Mouse (Mus musculus): ENCODE measurements around the gene Wfdc13. TPM values are rescaled to one million over a fixed set of nuclear protein-coding genes. Genes with fewer than 3 reads are reported as not detected.

Gene Wfdc13
- polyA plus RNA-seq, 1 experiment from 2014 or later: not detected

DNA sequence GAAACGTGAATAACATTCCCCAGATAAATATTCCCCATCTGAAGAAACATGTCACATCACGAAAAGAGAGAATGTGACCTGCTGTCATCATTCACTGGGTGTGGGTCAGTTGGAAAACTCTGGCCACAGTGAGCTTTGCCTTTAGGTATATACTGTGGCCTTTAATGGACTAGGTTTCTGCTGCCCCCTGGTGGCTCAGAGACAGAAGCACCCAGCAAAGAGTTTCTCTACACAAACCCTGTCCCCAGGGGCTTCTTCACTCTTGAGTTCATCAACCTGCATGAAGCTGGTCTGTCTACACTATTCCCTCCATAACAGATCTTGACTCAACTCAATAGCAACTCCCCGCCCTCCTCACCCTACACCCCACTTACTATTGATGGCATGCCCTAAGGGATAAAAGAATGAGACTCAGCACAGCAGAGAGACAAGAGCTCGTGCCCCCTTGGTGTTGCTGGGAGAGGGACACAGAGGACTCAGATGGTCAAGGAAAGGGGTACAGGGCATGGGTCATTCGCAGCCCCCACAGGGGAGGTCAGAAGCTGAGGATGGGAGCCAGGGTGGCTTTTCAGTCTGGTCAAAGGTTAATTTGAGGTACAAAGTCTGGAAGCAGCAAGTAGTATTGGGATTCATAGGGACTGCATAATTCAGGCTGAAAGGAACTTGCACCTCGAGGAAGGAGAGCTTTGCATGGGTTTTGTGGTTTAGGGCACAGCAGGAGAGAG is 41.1 kb downstream of the Wfdc13 start:
- H3K9me3 ChIP-seq: no peaks in the 10 kb centered on the region
- no peak for ATAC-seq (ENCODE audit: low FRiP score)
- 27% methylated on average over 6 of the region's 6 CpGs for WGBS
- 0 out of 2 replicates have a peak, but pooled peaks cover 8% of the 10 kb centered on the region for H3K27me3 ChIP-seq
- no peak overlapping the region for H3K4me2 ChIP-seq
- no peaks in the 10 kb centered on the region for H3K36me3 ChIP-seq (replicated peaks)
- no peak overlapping the region for H3K27ac ChIP-seq
- H3K9ac ChIP-seq: no peak overlapping the region
- H3K4me3 ChIP-seq (replicated peaks): no peak overlapping the region
- H3K4me1 ChIP-seq: no peaks in the 10 kb centered on the region

DNA sequence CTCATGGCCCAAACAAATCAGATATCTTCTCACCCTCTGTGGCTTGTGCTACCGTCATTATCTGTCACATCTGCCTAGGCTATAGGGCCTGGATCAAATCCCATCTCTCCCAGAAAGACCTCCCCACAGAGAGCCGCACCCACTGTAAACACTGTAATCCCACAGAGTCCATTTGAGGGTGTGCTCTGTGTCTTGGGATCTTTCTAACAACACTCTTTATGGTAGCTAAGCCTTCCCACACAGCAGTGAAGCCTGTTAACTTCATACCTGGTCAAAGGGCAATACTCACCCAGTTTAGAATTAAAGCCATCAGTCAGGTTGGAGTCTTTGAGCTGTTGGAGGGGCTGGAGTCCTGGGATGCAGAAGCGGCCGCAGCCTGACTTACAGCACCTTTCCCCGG is 46.8 kb downstream of the Wfdc13 start:
- 86% methylated on average over 5 of the region's 5 CpGs for WGBS
- Histone ChIP-seq H3K36me3 (replicated peaks) (no peaks in the 10 kb centered on the region), H3K27ac (no peak overlapping the region), H3K4me1 (no peaks in the 10 kb centered on the region), H3K9me3 (no peaks in the 10 kb centered on the region), H3K4me2 (no peak overlapping the region), H3K4me3 (replicated peaks) (no peak overlapping the region), H3K27me3 (peaks cover under 1% of the 10 kb centered on the region; the same call in 1 of the 2 replicates), H3K9ac (no peak overlapping the region)
- ATAC-seq (ENCODE audit: low FRiP score): no peak

DNA sequence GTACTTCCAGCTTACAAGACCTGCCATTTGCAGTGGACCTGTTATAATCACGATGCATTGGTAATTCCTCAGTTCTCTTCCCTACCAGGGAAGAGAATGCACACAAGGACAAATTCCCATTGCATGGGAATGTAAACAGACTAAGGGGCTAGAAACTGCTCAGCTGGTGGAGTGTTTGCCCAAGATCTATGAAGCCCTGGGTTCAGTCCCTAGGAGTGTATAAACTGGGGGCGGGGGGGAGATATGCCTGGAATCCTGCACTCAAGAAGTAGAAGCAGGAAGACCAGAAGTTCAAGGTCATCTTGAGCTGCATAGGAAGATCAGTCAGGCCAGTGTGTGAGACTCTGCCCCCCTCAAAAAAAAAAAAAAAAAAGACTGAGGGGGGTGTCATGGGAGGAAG is 48.4 kb downstream of the Wfdc13 start:
- no peak overlapping the region for H3K4me2 ChIP-seq
- no peak overlapping the region for H3K9ac ChIP-seq
- H3K9me3 ChIP-seq: no peaks in the 10 kb centered on the region
- WGBS: 88% methylated on average over 2 of the region's 2 CpGs
- H3K27ac ChIP-seq: no peak overlapping the region
- H3K4me1 ChIP-seq: no peaks in the 10 kb centered on the region
- H3K27me3 ChIP-seq: no peaks in the 10 kb centered on the region; the same call in 1 of the 2 replicates
- H3K4me3 ChIP-seq (replicated peaks): no peak overlapping the region
- no peaks in the 10 kb centered on the region for H3K36me3 ChIP-seq (replicated peaks)
- no peak for ATAC-seq (ENCODE audit: low FRiP score)

DNA sequence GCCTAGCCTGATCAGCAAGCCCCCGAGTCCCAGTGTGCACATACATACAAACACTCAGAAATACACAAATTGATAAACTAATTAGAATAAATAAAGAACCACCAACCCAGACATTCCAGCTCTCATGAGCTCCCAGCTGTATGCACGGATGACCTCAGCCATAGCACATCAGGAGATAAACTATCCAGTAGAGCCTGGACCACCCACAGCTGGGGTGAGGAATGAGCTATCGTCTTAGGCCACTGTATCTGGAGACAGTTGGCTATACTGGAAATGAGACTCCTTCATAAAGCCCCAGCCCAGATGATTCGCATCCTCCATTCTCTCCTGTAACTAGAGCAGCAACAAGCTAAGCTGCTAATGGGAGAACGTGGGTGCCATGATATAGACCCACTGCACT is 49.9 kb downstream of the Wfdc13 start:
- WGBS: 87% methylated on average over 5 of the region's 5 CpGs
- H3K9ac ChIP-seq: no peak overlapping the region
- H3K4me2 ChIP-seq: no peak overlapping the region
- H3K4me1 ChIP-seq: no peaks in the 10 kb centered on the region
- no peaks in the 10 kb centered on the region for H3K36me3 ChIP-seq (replicated peaks)
- ATAC-seq (ENCODE audit: low FRiP score): no peak
- H3K27ac ChIP-seq: no peak overlapping the region
- no peaks in the 10 kb centered on the region; the same call in 1 of the 2 replicates for H3K27me3 ChIP-seq
- no peak overlapping the region for H3K4me3 ChIP-seq (replicated peaks)
- H3K9me3 ChIP-seq: no peaks in the 10 kb centered on the region

DNA sequence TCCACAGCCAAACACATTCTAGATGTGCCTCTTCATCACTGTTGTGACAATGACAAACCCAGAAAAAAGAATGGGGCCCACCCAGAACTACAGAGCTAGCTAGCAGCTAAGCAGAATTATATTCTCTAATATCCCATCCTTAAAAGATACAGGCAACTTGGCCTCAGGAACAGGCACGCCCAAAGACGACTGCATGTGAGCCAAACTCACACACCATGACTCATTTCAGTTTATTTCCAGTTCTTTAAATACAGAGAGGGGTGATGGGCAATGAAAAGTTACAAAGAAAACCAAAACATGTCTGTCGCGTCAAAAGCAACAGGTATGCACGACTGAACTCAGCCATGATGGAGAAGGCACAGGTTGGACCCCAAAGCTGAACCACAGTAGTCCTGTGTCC is 50.5 kb downstream of the Wfdc13 start:
- no peak overlapping the region for H3K9ac ChIP-seq
- H3K27ac ChIP-seq: no peak overlapping the region
- H3K36me3 ChIP-seq (replicated peaks): no peaks in the 10 kb centered on the region
- H3K4me3 ChIP-seq (replicated peaks): no peak overlapping the region
- ATAC-seq (ENCODE audit: low FRiP score): no peak
- H3K4me2 ChIP-seq: no peak overlapping the region
- H3K27me3 ChIP-seq: no peaks in the 10 kb centered on the region; the same call in 1 of the 2 replicates
- no peaks in the 10 kb centered on the region for H3K9me3 ChIP-seq
- no peaks in the 10 kb centered on the region for H3K4me1 ChIP-seq
- WGBS: 88% methylated on average over 5 of the region's 5 CpGs

Other genes with a start within 250 kb of the Wfdc13 start
- gene Sdc4, start 241.2 kb upstream of the Wfdc13 start, polyA plus RNA-seq (2016; fragmentation: Nextera tagmentation; extraction: Ambion mirVana): 12.1 and 12.6 TPM in 2 replicates
- gene Sys1, start 228.1 kb upstream of the Wfdc13 start, polyA plus RNA-seq (2016; fragmentation: Nextera tagmentation; extraction: Ambion mirVana): 60.5 and 67.4 TPM in 2 replicates
- gene Gm20458, start 224.1 kb upstream of the Wfdc13 start, polyA plus RNA-seq (2016; fragmentation: Nextera tagmentation; extraction: Ambion mirVana): 4.7 and 6.2 TPM in 2 replicates
- not detected in 2 replicates for gene Trp53tg5, start 211.4 kb upstream of the Wfdc13 start, polyA plus RNA-seq (2016; fragmentation: Nextera tagmentation; extraction: Ambion mirVana)
- gene Dbndd2, start 199.0 kb upstream of the Wfdc13 start, polyA plus RNA-seq (2016; fragmentation: Nextera tagmentation; extraction: Ambion mirVana): 4.6 and 4.7 TPM in 2 replicates
- gene Pigt, start 187.6 kb upstream of the Wfdc13 start, polyA plus RNA-seq (2016; fragmentation: Nextera tagmentation; extraction: Ambion mirVana): 43.3 and 45.2 TPM in 2 replicates
- 29.9 and 34.5 TPM in 2 replicates for gene Wfdc2, start 122.7 kb upstream of the Wfdc13 start, polyA plus RNA-seq (2016; fragmentation: Nextera tagmentation; extraction: Ambion mirVana)
- gene Spint3, start 111.6 kb upstream of the Wfdc13 start, polyA plus RNA-seq (2016; fragmentation: Nextera tagmentation; extraction: Ambion mirVana): not detected in 2 replicates
- not detected in 2 replicates for gene Wfdc6a, start 99.7 kb upstream of the Wfdc13 start, polyA plus RNA-seq (2016; fragmentation: Nextera tagmentation; extraction: Ambion mirVana)
- not detected in 2 replicates for gene Eppin, start 91.5 kb upstream of the Wfdc13 start, polyA plus RNA-seq (2016; fragmentation: Nextera tagmentation; extraction: Ambion mirVana)
- gene Wfdc6b, start 71.6 kb upstream of the Wfdc13 start, polyA plus RNA-seq (2016; fragmentation: Nextera tagmentation; extraction: Ambion mirVana): not detected in 2 replicates
- not detected in 2 replicates for gene Wfdc8, start 71.5 kb upstream of the Wfdc13 start, polyA plus RNA-seq (2016; fragmentation: Nextera tagmentation; extraction: Ambion mirVana)
- gene Wfdc16, start 46.3 kb upstream of the Wfdc13 start, polyA plus RNA-seq (2016; fragmentation: Nextera tagmentation; extraction: Ambion mirVana): not detected in 2 replicates
- not detected in 2 replicates for gene Wfdc10, start 29.1 kb upstream of the Wfdc13 start, polyA plus RNA-seq (2016; fragmentation: Nextera tagmentation; extraction: Ambion mirVana)
- not detected in 2 replicates for gene Wfdc9, start 28.5 kb upstream of the Wfdc13 start, polyA plus RNA-seq (2016; fragmentation: Nextera tagmentation; extraction: Ambion mirVana)
- not detected in 2 replicates for gene Wfdc11, start 11.0 kb upstream of the Wfdc13 start, polyA plus RNA-seq (2016; fragmentation: Nextera tagmentation; extraction: Ambion mirVana)
- not detected in 2 replicates for gene Spint4, start 13.4 kb downstream of the Wfdc13 start, polyA plus RNA-seq (2016; fragmentation: Nextera tagmentation; extraction: Ambion mirVana)
- not detected in 2 replicates for gene Spint5, start 30.2 kb downstream of the Wfdc13 start, polyA plus RNA-seq (2016; fragmentation: Nextera tagmentation; extraction: Ambion mirVana)
- 0.73 and 0.81 TPM in 2 replicates for gene Wfdc3, start 60.8 kb downstream of the Wfdc13 start, polyA plus RNA-seq (2016; fragmentation: Nextera tagmentation; extraction: Ambion mirVana)
- 83.6 and 88.3 TPM in 2 replicates for gene Dnttip1, start 60.9 kb downstream of the Wfdc13 start, polyA plus RNA-seq (2016; fragmentation: Nextera tagmentation; extraction: Ambion mirVana)
- 601 and 611 TPM in 2 replicates for gene Ube2c, start 84.8 kb downstream of the Wfdc13 start, polyA plus RNA-seq (2016; fragmentation: Nextera tagmentation; extraction: Ambion mirVana)
- 1.3 TPM in 1 of 2 replicates, not detected in the other for gene Tnnc2, start 94.9 kb downstream of the Wfdc13 start, polyA plus RNA-seq (2016; fragmentation: Nextera tagmentation; extraction: Ambion mirVana)
- gene Snx21, start 100.7 kb downstream of the Wfdc13 start, polyA plus RNA-seq (2016; fragmentation: Nextera tagmentation; extraction: Ambion mirVana): 11.5 and 13.0 TPM in 2 replicates
- gene Acot8, start 119.8 kb downstream of the Wfdc13 start, polyA plus RNA-seq (2016; fragmentation: Nextera tagmentation; extraction: Ambion mirVana): 13.2 and 13.7 TPM in 2 replicates
- 10.2 and 10.7 TPM in 2 replicates for gene Zswim3, start 120.0 kb downstream of the Wfdc13 start, polyA plus RNA-seq (2016; fragmentation: Nextera tagmentation; extraction: Ambion mirVana)
- 21.4 and 25.7 TPM in 2 replicates for gene Zswim1, start 137.6 kb downstream of the Wfdc13 start, polyA plus RNA-seq (2016; fragmentation: Nextera tagmentation; extraction: Ambion mirVana)
- gene Spata25, start 143.4 kb downstream of the Wfdc13 start, polyA plus RNA-seq (2016; fragmentation: Nextera tagmentation; extraction: Ambion mirVana): not detected in 2 replicates
- 85.8 and 88.3 TPM in 2 replicates for gene Ctsa, start 147.8 kb downstream of the Wfdc13 start, polyA plus RNA-seq (2016; fragmentation: Nextera tagmentation; extraction: Ambion mirVana)
- 4.2 and 4.6 TPM in 2 replicates for gene Neurl2, start 148.3 kb downstream of the Wfdc13 start, polyA plus RNA-seq (2016; fragmentation: Nextera tagmentation; extraction: Ambion mirVana)
- 39.0 and 40.4 TPM in 2 replicates for gene Pltp, start 172.6 kb downstream of the Wfdc13 start, polyA plus RNA-seq (2016; fragmentation: Nextera tagmentation; extraction: Ambion mirVana)
- 92.9 and 96.3 TPM in 2 replicates for gene Pcif1, start 194.2 kb downstream of the Wfdc13 start, polyA plus RNA-seq (2016; fragmentation: Nextera tagmentation; extraction: Ambion mirVana)
- 18.3 and 19.1 TPM in 2 replicates for gene Zfp335, start 226.7 kb downstream of the Wfdc13 start, polyA plus RNA-seq (2016; fragmentation: Nextera tagmentation; extraction: Ambion mirVana)

Measured in forebrain, embryonic 12.5 days (tissue).